Mouse (Mus musculus) right cerebral cortex, adult 18-20 months (tissue): ENCODE measurements at regions not wholly inside any gene's neighbourhood (a gene's known extent, or its start where the extent isn't known, plus 50 kb on each side); places are given as distances from the start of the nearest gene placed in this dataset.
A peak's percentile ranks its signal among the peaks of the same experiment; 100 is the strongest.
"Not testable (repeated sequence)": the region's sequence is repeated elsewhere in the genome, so short reads cannot be mapped to it uniquely, and the experiment has no call there.

ENCODE experiments used
- DNase-seq: peaks from one replicate; pipeline ENCODE4 v3.0.0; 2022; ENCODE audit warnings: mixed read lengths

DNA sequence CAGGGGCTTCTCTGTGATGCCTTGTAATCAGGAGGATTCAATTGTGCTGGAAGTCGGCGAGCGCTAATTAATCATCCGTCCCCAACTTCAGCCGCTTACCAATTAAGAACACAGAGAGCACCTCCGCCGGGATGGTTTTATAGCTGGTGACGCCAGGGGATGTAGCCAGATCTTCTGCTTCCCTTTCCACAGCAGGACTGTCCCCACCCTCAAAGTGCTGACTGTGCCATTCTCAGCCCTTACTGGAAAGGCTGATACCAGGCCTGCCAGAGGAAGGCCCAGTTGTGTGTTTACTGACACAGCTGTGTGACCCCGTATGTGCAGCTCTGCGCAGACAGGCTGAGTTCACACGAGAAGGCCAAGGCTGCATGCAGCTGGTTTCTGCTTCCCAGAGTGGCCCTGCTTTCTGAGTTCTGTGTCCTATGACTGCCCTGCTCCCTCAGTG is 59.9 kb upstream of the Bend4 start:
- no peak for DNase-seq

DNA sequence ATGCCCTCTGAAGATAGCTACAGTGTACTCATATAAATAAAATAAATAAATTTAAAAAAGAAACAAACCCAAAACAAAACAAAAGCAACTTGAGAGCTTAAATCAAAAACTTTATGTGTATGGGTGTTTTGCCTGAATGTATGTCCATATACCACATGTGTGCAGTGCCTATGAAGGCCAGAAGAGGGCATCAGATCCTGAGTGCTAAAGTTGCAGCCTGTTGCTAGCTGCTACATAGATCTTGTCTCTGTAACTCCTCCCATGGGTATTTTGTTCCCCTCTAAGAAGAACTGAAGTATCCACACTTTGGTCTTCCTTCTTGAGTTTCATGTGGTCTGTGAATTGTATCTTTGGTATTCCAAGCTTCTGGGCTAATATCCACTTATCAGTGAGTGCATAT is 62.6 kb upstream of the Bend4 start:
- DNase-seq: not testable (repeated sequence)

- no peak for DNase-seq
Observed at GRCm38 (mm10) chr5:67492893-67493302, 64.8 kb upstream of the Bend4 start.

GRCm38 (mm10) chr5:67496710-67497109 is 68.6 kb upstream of the Bend4 start:
- no peak for DNase-seq

GRCm38 (mm10) chr5:67520251-67520650 is 87.4 kb upstream of the Shisa3 start:
- DNase-seq: no peak

- DNase-seq: no peak
Observed at GRCm38 (mm10) chr5:67521423-67521912, 86.2 kb upstream of the Shisa3 start.

- no peak for DNase-seq
Observed at GRCm38 (mm10) chr5:67530149-67530548, 77.5 kb upstream of the Shisa3 start.

GRCm38 (mm10) chr5:67530957-67531356 is 76.7 kb upstream of the Shisa3 start:
- peak; percentile 5 for DNase-seq

- DNase-seq: peak; percentile 79
Observed at GRCm38 (mm10) chr5:67532351-67532750, 75.3 kb upstream of the Shisa3 start.

DNA sequence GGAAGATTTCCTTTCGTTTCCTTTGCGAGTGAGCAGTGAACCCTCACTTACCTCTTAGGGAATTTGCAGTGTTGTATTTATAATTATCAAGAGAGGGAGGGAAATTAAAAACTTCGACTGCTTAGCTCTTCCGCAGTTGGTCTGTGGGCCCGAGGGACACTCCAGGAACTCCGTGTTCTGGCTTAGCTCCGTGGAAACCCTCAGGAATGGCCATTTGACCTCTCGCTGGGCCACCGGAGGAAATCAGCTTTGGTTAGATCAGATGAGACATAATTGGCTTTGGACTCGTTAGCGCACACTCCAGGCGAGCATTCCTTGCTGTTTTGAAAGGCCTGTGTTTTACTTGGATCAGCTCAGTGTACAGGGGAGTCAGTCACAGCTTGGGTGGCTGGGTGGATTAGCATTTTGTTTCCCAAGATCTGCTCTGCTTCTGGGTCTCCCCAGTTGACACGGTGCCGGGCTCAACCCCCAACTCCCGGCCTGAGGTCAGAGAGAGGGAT is 74.9 kb upstream of the Shisa3 start:
- DNase-seq: peak; percentile 8

- no peak for DNase-seq
Observed at GRCm38 (mm10) chr5:67534056-67534455, 73.6 kb upstream of the Shisa3 start.

GRCm38 (mm10) chr5:67537990-67538389 is 69.7 kb upstream of the Shisa3 start:
- DNase-seq: no peak

GRCm38 (mm10) chr5:67539591-67540238 is 68.0 kb upstream of the Shisa3 start:
- no peak for DNase-seq

DNA sequence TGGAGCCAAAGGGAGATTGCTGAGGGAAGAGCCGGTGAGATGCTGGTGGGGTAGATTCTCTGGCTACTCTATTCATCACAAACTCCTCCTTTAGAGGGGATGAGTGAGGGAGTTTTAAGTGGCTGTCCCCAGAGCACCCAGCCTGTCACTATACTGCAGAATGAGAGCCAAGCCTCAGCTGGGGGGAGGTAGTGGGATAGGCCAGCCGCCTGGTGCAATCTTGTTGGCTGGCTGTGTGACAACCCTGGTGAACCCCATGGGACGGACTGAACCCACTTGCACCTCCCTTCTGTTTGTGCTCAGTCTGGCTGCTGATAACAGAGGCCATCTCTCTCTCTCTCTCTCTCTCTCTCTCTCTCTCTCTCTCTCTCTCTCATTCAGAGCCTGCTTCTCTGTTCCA is 65.8 kb upstream of the Shisa3 start:
- DNase-seq: no peak

- no peak for DNase-seq
Observed at GRCm38 (mm10) chr5:67544028-67544589, 63.6 kb upstream of the Shisa3 start.

DNA sequence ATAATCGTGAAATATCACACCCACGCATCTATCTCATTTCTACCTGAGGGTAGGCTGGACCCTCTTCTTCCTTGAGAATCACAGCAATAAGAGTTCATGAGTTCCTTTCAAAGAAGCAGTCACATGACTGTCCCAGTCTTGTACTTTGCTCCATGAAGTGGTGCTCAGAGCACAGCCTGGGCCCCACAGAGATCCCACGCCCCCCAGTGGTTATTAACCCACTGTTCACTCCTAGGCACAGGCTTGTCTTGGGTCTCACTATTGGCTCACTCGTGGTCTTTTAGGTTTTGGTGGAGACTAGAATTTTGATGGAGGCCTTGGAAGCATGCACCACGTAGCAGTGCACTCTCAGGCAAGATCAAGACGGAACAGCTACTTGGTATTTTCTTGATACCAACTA is 57.4 kb upstream of the Shisa3 start:
- no peak for DNase-seq

- no peak for DNase-seq
Observed at GRCm38 (mm10) chr5:67551668-67552390, 55.9 kb upstream of the Shisa3 start.

DNA sequence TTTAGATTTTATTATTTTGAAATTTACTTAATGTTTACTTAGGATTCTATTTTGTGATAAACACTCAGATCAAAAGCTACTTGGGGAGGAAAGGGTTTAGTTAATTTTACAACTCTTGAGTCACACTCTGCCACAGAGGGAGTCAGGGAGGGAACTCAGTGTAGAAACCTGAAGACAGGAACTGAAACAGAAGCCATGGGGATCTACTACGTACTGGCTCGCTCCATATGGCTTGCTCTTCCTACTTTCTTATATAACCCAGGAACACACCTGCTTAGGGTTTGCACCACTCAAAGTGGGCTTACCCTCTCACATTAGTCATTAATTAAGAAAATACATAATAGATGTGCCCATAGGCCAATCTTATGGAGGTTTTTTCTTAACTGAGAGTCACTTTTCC is 54.8 kb upstream of the Shisa3 start:
- no peak for DNase-seq
